Mouse (Mus musculus) limb, embryonic 11.5 days (tissue): ENCODE results near the gene Inip. TPM values are rescaled to one million over a fixed set of nuclear protein-coding genes. Genes with fewer than 3 reads are reported as not detected.

Source experiments
- ATAC-seq: fragments of 200-750 bp; cut with Nextera tagmentation; 2 replicates; pipeline ENCODE4 v1.8.0; 2017; ENCODE audit warnings: low read depth; ENCODE audit not compliant: insufficient number of reproducible peaks, low FRiP score, low TSS enrichment
- DNase-seq: peaks from one replicate; pipeline ENCODE4 v3.0.0-alpha.2; 2015; ENCODE audit warnings: low spot score
- H3K27ac ChIP-seq: fragments of 300-500 bp; sonication (generic); replicated peaks from 2 replicates; pipeline ENCODE4 v1.5.1; 2014; ENCODE audit warnings: low read depth, mild to moderate bottlenecking, low read length
- H3K27me3 ChIP-seq: fragments of 300-500 bp; sonication (generic); 2 replicates; pipeline ENCODE4 v1.6.1; 2014; ENCODE audit warnings: mild to moderate bottlenecking, low read length, mixed read lengths; ENCODE audit not compliant: control insufficient read depth, insufficient read depth
- H3K36me3 ChIP-seq: fragments of 300-500 bp; sonication (generic); 2 replicates; pipeline ENCODE4 v1.6.1; 2014; ENCODE audit warnings: mild to moderate bottlenecking, low read length, moderate library complexity, mixed read lengths; ENCODE audit not compliant: control insufficient read depth, insufficient read depth
- H3K4me1 ChIP-seq: fragments of 300-500 bp; sonication (generic); 2 replicates; pipeline ENCODE4 v1.6.1; 2014; ENCODE audit warnings: low read length, mixed read lengths; ENCODE audit not compliant: control insufficient read depth, insufficient read depth
- H3K4me2 ChIP-seq: fragments of 300-500 bp; sonication (generic); 2 replicates; pipeline ENCODE4 v1.6.1; 2014; ENCODE audit warnings: low read depth, mild to moderate bottlenecking, moderate library complexity; ENCODE audit not compliant: severe bottlenecking
- H3K4me3 ChIP-seq: fragments of 300-500 bp; sonication (generic); 2 replicates; pipeline ENCODE4 v1.5.1; 2014; ENCODE audit warnings: low read depth, low read length
- H3K9ac ChIP-seq: fragments of 300-500 bp; sonication (generic); 2 replicates; pipeline ENCODE4 v1.6.1; 2014; ENCODE audit warnings: mild to moderate bottlenecking, low read length
- H3K9me3 ChIP-seq: fragments of 300-500 bp; sonication (generic); 2 replicates; pipeline ENCODE4 v1.6.1; 2016; ENCODE audit warnings: low read length; ENCODE audit not compliant: control insufficient read depth
- WGBS: fragments of 180-500 bp; shearing (Covaris S2); extraction: QIAGEN DNeasy Blood & Tissue Kit; methylation state at CpG from one replicate; pipeline ENCODE4 v1.1.7; 2014; 5-methylcytosine and 5-hydroxymethylcytosine counted together
- polyA plus RNA-seq: library from polyadenylated mRNA; unstranded; fragments of >200 nt; fragmentation: Nextera tagmentation; extraction: Ambion mirVana; gene quantifications from 2 replicates; pipeline ENCODE4 v1.2.1, GENCODE M21; 2014

Gene Inip
- polyA plus RNA-seq, 1 experiment from 2014 or later: 91.9 TPM

DNA sequence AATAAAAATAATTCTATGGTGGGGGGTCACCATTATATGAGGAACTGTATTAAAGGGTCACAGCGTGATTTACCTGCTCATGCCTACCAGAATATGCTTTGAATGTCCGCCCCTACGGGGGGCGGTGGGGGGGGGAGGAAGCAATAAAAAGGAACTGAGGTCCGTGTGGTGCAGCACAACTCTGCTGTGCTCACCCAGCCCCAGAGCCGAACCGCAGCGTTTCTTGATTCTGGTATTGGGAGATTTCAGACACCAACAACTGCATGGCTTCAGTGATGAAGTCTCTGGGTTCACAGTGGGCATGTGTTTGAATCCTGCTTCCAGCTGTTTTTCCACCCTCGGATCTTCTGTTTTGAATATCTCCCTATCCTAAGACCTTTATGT is 73.5 kb downstream of the Inip start:
- H3K9me3 ChIP-seq: no peaks in the 10 kb centered on the region
- 70% methylated on average over 9 of the region's 9 CpGs for WGBS
- ATAC-seq (no peak), DNase-seq (peak; percentile 20)
- H3K4me3 ChIP-seq: no peak overlapping the region
- no peaks in the 10 kb centered on the region for H3K27me3 ChIP-seq
- no peaks in the 10 kb centered on the region for H3K4me1 ChIP-seq
- no peak overlapping the region for H3K27ac ChIP-seq
- H3K36me3 ChIP-seq: no peaks in the 10 kb centered on the region
- H3K4me2 ChIP-seq: no peak overlapping the region
- no peak overlapping the region for H3K9ac ChIP-seq

DNA sequence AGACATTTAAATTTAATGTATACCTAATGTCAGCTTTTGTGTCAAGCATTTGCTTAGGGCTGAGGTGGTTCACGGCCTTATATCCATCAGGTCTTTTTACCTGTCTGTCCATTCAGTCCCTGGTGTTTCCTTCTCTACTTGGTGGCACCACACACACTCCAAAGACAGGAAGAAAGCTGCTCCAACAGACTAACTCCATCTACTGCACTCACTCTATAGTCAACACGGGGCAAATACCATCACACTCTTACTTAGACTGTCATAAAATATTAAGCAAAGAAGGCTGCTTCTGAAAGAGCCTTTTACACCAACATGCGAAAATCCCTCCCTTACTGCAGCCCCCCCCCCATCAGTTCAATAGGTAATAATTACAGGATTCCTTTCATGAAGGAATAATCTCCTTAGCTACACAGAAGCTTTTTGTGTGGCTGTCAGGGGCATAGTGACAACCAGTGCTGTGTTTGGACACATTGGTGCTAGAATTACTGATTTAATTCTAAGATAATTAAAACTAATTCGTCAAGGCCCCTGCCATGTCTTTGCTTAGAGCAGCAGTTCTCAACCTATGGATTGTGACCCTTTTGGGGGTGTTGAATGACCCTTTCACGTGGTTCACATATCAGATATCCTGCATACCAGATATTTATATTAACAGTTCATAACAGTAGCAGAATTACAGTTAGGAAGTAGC is 74.1 kb downstream of the Inip start:
- no peak overlapping the region for H3K9ac ChIP-seq
- H3K9me3 ChIP-seq: no peaks in the 10 kb centered on the region
- WGBS: 75% methylated on average over 5 of the region's 5 CpGs
- DNase-seq (peak; percentile 17), ATAC-seq (no peak)
- H3K4me3 ChIP-seq: no peak overlapping the region
- no peaks in the 10 kb centered on the region for H3K36me3 ChIP-seq
- no peaks in the 10 kb centered on the region for H3K27me3 ChIP-seq
- no peak overlapping the region for H3K4me2 ChIP-seq
- H3K4me1 ChIP-seq: no peaks in the 10 kb centered on the region
- H3K27ac ChIP-seq: no peak overlapping the region

DNA sequence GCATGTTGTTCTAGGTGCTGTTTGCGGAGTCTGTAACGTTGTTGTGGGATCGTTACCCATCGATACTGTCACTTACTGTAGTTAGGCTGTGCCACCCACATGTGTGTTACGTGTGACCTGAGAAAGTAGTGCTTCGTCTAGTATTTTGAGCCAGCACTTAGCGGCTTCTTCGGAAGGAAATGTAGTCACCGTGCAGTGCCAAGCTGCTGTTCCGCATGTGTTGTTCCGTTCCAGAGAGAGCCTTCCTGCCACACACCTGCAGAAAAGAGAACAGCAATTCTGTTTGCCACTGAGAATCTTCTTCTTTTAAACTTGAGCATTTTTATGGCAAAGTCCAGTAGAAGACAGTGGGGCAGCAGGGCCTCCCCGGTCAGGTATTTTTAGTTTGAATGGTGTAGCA is 74.9 kb downstream of the Inip start:
- H3K9ac ChIP-seq: no peak overlapping the region
- peak; percentile 13 for DNase-seq
- H3K9me3 ChIP-seq: no peaks in the 10 kb centered on the region
- no peak overlapping the region for H3K4me3 ChIP-seq
- no peak for ATAC-seq
- 93% methylated on average over 12 of the region's 12 CpGs for WGBS
- H3K4me2 ChIP-seq: no peak overlapping the region
- no peak overlapping the region for H3K27ac ChIP-seq
- no peaks in the 10 kb centered on the region for H3K36me3 ChIP-seq
- no peaks in the 10 kb centered on the region for H3K27me3 ChIP-seq
- no peaks in the 10 kb centered on the region for H3K4me1 ChIP-seq

DNA sequence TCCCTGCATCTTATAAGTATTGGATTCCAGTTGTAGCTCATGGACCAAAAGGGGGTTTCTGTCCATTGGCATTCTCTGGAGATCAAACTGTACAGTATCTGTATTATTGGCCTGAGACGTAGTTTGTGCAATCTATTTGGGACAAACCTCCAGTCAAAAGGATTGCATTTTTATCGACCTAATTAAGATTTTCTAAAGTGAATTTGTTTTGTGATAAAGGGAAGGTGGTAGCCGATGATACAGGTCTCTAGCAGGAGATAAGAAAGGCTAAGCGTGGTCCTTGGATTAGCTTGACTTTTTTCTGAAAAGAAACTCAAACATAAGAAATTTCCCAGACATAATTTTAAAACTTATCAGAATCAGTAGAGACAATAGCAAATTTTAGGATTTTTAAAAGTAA is 75.8 kb downstream of the Inip start:
- DNase-seq (no peak), ATAC-seq (no peak)
- Histone ChIP-seq H3K9me3 (no peaks in the 10 kb centered on the region), H3K4me1 (no peaks in the 10 kb centered on the region), H3K36me3 (no peaks in the 10 kb centered on the region), H3K27me3 (no peaks in the 10 kb centered on the region), H3K9ac (no peak overlapping the region), H3K4me2 (no peak overlapping the region), H3K27ac (no peak overlapping the region), H3K4me3 (no peak overlapping the region)
- 90% methylated on average over 4 of the region's 4 CpGs for WGBS

DNA sequence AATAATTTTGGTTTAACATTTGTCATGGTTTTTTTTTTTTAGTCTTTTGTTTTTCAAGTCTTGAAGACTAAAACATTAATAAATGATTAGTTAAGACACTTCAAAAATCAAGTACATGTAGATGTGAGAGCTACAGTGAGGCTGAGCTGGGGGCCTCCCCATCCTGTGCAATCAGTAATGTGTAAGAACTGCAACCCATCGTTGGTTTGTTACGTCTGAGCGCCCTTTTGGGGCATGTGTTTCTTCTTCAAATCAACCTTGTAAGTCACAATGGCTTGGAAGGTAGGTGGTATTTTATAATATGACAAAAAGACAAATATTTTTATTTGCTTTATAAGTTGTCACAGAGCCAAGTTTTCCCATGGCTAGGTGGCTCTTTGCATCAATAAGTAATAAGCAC is 79.6 kb downstream of the Inip start:
- ATAC-seq: no peak
- WGBS: 81% methylated on average over 3 of the region's 3 CpGs

More for the DNA sequence above, 79.6 kb downstream of the Inip start:
- no peak for DNase-seq
- no peaks in the 10 kb centered on the region; the same call in 1 of the 2 replicates for H3K4me1 ChIP-seq
- H3K36me3 ChIP-seq: no peaks in the 10 kb centered on the region
- H3K9ac ChIP-seq: no peak overlapping the region
- no peak overlapping the region for H3K4me2 ChIP-seq
- H3K4me3 ChIP-seq: no peak overlapping the region
- no peak overlapping the region for H3K27ac ChIP-seq
- no peaks in the 10 kb centered on the region for H3K27me3 ChIP-seq
- no peaks in the 10 kb centered on the region for H3K9me3 ChIP-seq

Other genes with a start within 250 kb of the Inip start
- 18.7 and 20.1 TPM in 2 replicates for gene Hsdl2, start 220.0 kb downstream of the Inip start, polyA plus RNA-seq
- gene E130308A19Rik, start 175.4 kb downstream of the Inip start, polyA plus RNA-seq: 35.6 and 40.1 TPM in 2 replicates
- 6.4 and 6.5 TPM in 2 replicates for gene Snx30, start 4.3 kb upstream of the Inip start, polyA plus RNA-seq
- 0.06 TPM in 1 of 2 replicates, not detected in the other for gene Slc46a2, start 113.5 kb upstream of the Inip start, polyA plus RNA-seq
- gene Mup4, start 159.1 kb upstream of the Inip start, polyA plus RNA-seq: not detected in 2 replicates
- not detected in 2 replicates for gene Mup6, start 162.7 kb upstream of the Inip start, polyA plus RNA-seq